Mouse (Mus musculus): ENCODE results near the gene Ckap2. TPM values are rescaled to one million over a fixed set of nuclear protein-coding genes. Genes with fewer than 3 reads are reported as not detected.

Ckap2 gene
- polyA plus RNA-seq, 1 experiment from 2014 or later: 77.1 TPM

- no peak overlapping the region for H3K4me3 ChIP-seq (ENCODE audit: low read depth, low read length)
- peaks cover 9% of the 10 kb centered on the region for H3K36me3 ChIP-seq (ENCODE audit: control insufficient read depth, insufficient read depth, low read length)
- H3K9me3 ChIP-seq (ENCODE audit: control insufficient read depth, low read length): no peaks in the 10 kb centered on the region
- peaks cover 4% of the 10 kb centered on the region; the same call in 1 of the 2 replicates for H3K4me1 ChIP-seq (ENCODE audit: control insufficient read depth, insufficient read depth, low read length)
- no peak overlapping the region for H3K4me2 ChIP-seq
- H3K27ac ChIP-seq (ENCODE audit: low read depth, low read length): no peak overlapping the region
- no peaks in the 10 kb centered on the region for H3K27me3 ChIP-seq (ENCODE audit: control insufficient read depth, insufficient read depth, low read length)
- no peak overlapping the region for H3K9ac ChIP-seq (ENCODE audit: low read length)
- WGBS: 94% methylated on average over 6 of the region's 6 CpGs
- DNase-seq (ENCODE audit: low spot score, missing footprints) (peak; percentile 77), ATAC-seq (ENCODE audit: low FRiP score) (no peak)
These were observed 12.3 kb upstream of the Ckap2 start for GRCm38 (mm10) chr8:22197914-22198313.

- H3K4me2 ChIP-seq: peak overlapping the region; percentile 66
- peak; percentile 92 for DNase-seq (ENCODE audit: low spot score, missing footprints)
- ATAC-seq (ENCODE audit: low FRiP score): 0 out of 2 replicates have a peak, but pooled peaks have one; percentile 15
- H3K27ac ChIP-seq (ENCODE audit: low read depth, low read length): peak overlapping the region; percentile 96; the same call in 1 of the 2 replicates
- H3K4me1 ChIP-seq (ENCODE audit: control insufficient read depth, insufficient read depth, low read length): peaks cover 4% of the 10 kb centered on the region; the same call in 1 of the 2 replicates
- peak overlapping the region; percentile 94 for H3K9ac ChIP-seq (ENCODE audit: low read length)
- WGBS: 18% methylated on average over 12 of the region's 12 CpGs
- H3K9me3 ChIP-seq (ENCODE audit: control insufficient read depth, low read length): no peaks in the 10 kb centered on the region
- H3K4me3 ChIP-seq (ENCODE audit: low read depth, low read length): peak overlapping the region; percentile 69
- H3K27me3 ChIP-seq (ENCODE audit: control insufficient read depth, insufficient read depth, low read length): no peaks in the 10 kb centered on the region
- H3K36me3 ChIP-seq (ENCODE audit: control insufficient read depth, insufficient read depth, low read length): no peaks in the 10 kb centered on the region
These were observed 7.9 kb upstream of the Ckap2 start for GRCm38 (mm10) chr8:22193432-22194010.

GRCm38 (mm10) chr8:22192660-22193431 lies 7.2 kb upstream of the Ckap2 start, which contains the start of gene Vps36:
Gene Vps36, plus strand, starts transcription at chr8:22192809.
- peak within 1 kb of the TSS; percentile 66 for H3K4me2 ChIP-seq
- H3K4me3 ChIP-seq (ENCODE audit: low read depth, low read length): peak within 1 kb of the TSS; percentile 69
- peak within 1 kb of the TSS; percentile 96 for H3K27ac ChIP-seq (ENCODE audit: low read depth, low read length)
- H3K36me3 ChIP-seq (ENCODE audit: control insufficient read depth, insufficient read depth, low read length): no peaks in the 10 kb centered on the region
- H3K27me3 ChIP-seq (ENCODE audit: control insufficient read depth, insufficient read depth, low read length): no peaks in the 10 kb centered on the region
- peaks cover 4% of the 10 kb centered on the region; the same call in 1 of the 2 replicates for H3K4me1 ChIP-seq (ENCODE audit: control insufficient read depth, insufficient read depth, low read length)
- peak; percentile 97 for ATAC-seq (ENCODE audit: low FRiP score)
- DNase-seq (ENCODE audit: low spot score, missing footprints): peak; percentile 99
- WGBS: under 1% methylated on average over 72 of the region's 73 CpGs
- peak within 1 kb of the TSS; percentile 94 for H3K9ac ChIP-seq (ENCODE audit: low read length)
- no peaks in the 10 kb centered on the region for H3K9me3 ChIP-seq (ENCODE audit: control insufficient read depth, low read length)

GRCm38 (mm10) chr8:22184884-22185283 lies 735 bp downstream of the Ckap2 start:
- ATAC-seq (ENCODE audit: low FRiP score) (peak; percentile 65), DNase-seq (ENCODE audit: low spot score, missing footprints) (peak; percentile 92)
- Histone ChIP-seq H3K4me2 (peak overlapping the region; percentile 51), H3K27ac (ENCODE audit: low read depth, low read length) (no peak overlapping the region), H3K9ac (ENCODE audit: low read length) (peak overlapping the region; percentile 85), H3K36me3 (ENCODE audit: control insufficient read depth, insufficient read depth, low read length) (no peaks in the 10 kb centered on the region), H3K4me3 (ENCODE audit: low read depth, low read length) (peak overlapping the region; percentile 79), H3K4me1 (ENCODE audit: control insufficient read depth, insufficient read depth, low read length) (peaks cover 10% of the 10 kb centered on the region), H3K9me3 (ENCODE audit: control insufficient read depth, low read length) (no peaks in the 10 kb centered on the region), H3K27me3 (ENCODE audit: control insufficient read depth, insufficient read depth, low read length) (no peaks in the 10 kb centered on the region)
- 3% methylated on average over 3 of the region's 3 CpGs for WGBS

GRCm38 (mm10) chr8:22175966-22176365 lies 9.7 kb downstream of the Ckap2 start:
- H3K4me2 ChIP-seq: no peak overlapping the region
- 97% methylated on average over 7 of the region's 7 CpGs for WGBS
- no peak overlapping the region for H3K4me3 ChIP-seq (ENCODE audit: low read depth, low read length)
- H3K9me3 ChIP-seq (ENCODE audit: control insufficient read depth, low read length): peaks cover 3% of the 10 kb centered on the region; the same call in 1 of the 2 replicates
- DNase-seq (ENCODE audit: low spot score, missing footprints) (no peak), ATAC-seq (ENCODE audit: low FRiP score) (no peak)
- H3K9ac ChIP-seq (ENCODE audit: low read length): no peak overlapping the region
- no peaks in the 10 kb centered on the region for H3K4me1 ChIP-seq (ENCODE audit: control insufficient read depth, insufficient read depth, low read length)
- H3K27ac ChIP-seq (ENCODE audit: low read depth, low read length): no peak overlapping the region
- no peaks in the 10 kb centered on the region for H3K27me3 ChIP-seq (ENCODE audit: control insufficient read depth, insufficient read depth, low read length)
- peaks cover 25% of the 10 kb centered on the region for H3K36me3 ChIP-seq (ENCODE audit: control insufficient read depth, insufficient read depth, low read length)

- Histone ChIP-seq H3K4me2 (no peak overlapping the region), H3K9ac (ENCODE audit: low read length) (no peak overlapping the region), H3K9me3 (ENCODE audit: control insufficient read depth, low read length) (no peaks in the 10 kb centered on the region), H3K36me3 (ENCODE audit: control insufficient read depth, insufficient read depth, low read length) (peaks cover 10% of the 10 kb centered on the region), H3K27me3 (ENCODE audit: control insufficient read depth, insufficient read depth, low read length) (no peaks in the 10 kb centered on the region), H3K27ac (ENCODE audit: low read depth, low read length) (no peak overlapping the region), H3K4me3 (ENCODE audit: low read depth, low read length) (no peak overlapping the region), H3K4me1 (ENCODE audit: control insufficient read depth, insufficient read depth, low read length) (no peaks in the 10 kb centered on the region)
- whole genome bisulfite sequencing: 91% methylated on average over 5 of the region's 5 CpGs
- DNase-seq (ENCODE audit: low spot score, missing footprints) (no peak), ATAC-seq (ENCODE audit: low FRiP score) (no peak)
These were observed 16.5 kb downstream of the Ckap2 start for GRCm38 (mm10) chr8:22169167-22169566.

GRCm38 (mm10) chr8:22166080-22166603 lies 19.5 kb downstream of the Ckap2 start, which contains the start of gene Nek3:
Gene Nek3, minus strand, starts transcription at chr8:22166435.
- peak; percentile 98 for ATAC-seq (ENCODE audit: low FRiP score)

GRCm38 (mm10) chr8:22165251-22166079 lies 20.2 kb downstream of the Ckap2 start:
- Histone ChIP-seq H3K36me3 (ENCODE audit: control insufficient read depth, insufficient read depth, low read length) (peaks cover 5% of the 10 kb centered on the region), H3K4me2 (peak overlapping the region; percentile 42)

More at GRCm38 (mm10) chr8:22166080-22166603, 19.5 kb downstream of the Ckap2 start, which contains the start of gene Nek3:
- Histone ChIP-seq H3K4me1 (ENCODE audit: control insufficient read depth, insufficient read depth, low read length) (no peaks in the 10 kb centered on the region), H3K4me2 (peak within 1 kb of the TSS; percentile 42), H3K27ac (ENCODE audit: low read depth, low read length) (peak within 1 kb of the TSS; percentile 25; the same call in 1 of the 2 replicates), H3K9ac (ENCODE audit: low read length) (peak within 1 kb of the TSS; percentile 57), H3K9me3 (ENCODE audit: control insufficient read depth, low read length) (no peaks in the 10 kb centered on the region), H3K27me3 (ENCODE audit: control insufficient read depth, insufficient read depth, low read length) (no peaks in the 10 kb centered on the region), H3K4me3 (ENCODE audit: low read depth, low read length) (peak within 1 kb of the TSS; percentile 51), H3K36me3 (ENCODE audit: control insufficient read depth, insufficient read depth, low read length) (peaks cover 8% of the 10 kb centered on the region)
- WGBS: under 1% methylated on average over 37 of the region's 43 CpGs
- peak; percentile 99 for DNase-seq (ENCODE audit: low spot score, missing footprints)

More at GRCm38 (mm10) chr8:22165251-22166079, 20.2 kb downstream of the Ckap2 start:
- 58% methylated on average over 10 of the region's 10 CpGs for WGBS
- H3K4me3 ChIP-seq (ENCODE audit: low read depth, low read length): peak overlapping the region; percentile 51
- ATAC-seq (ENCODE audit: low FRiP score) (peak; percentile 8; the same call in 1 of the 2 replicates), DNase-seq (ENCODE audit: low spot score, missing footprints) (no peak)
- H3K9ac ChIP-seq (ENCODE audit: low read length): peak overlapping the region; percentile 57
- no peak overlapping the region; the same call in 1 of the 2 replicates for H3K27ac ChIP-seq (ENCODE audit: low read depth, low read length)
- H3K4me1 ChIP-seq (ENCODE audit: control insufficient read depth, insufficient read depth, low read length): no peaks in the 10 kb centered on the region
- H3K27me3 ChIP-seq (ENCODE audit: control insufficient read depth, insufficient read depth, low read length): no peaks in the 10 kb centered on the region
- H3K9me3 ChIP-seq (ENCODE audit: control insufficient read depth, low read length): no peaks in the 10 kb centered on the region

Data from midbrain, embryonic 11.5 days (tissue).